Mouse (Mus musculus): Measurements from ENCODE around the gene Gm21936. TPM values are rescaled to one million over a fixed set of nuclear protein-coding genes. Genes with fewer than 3 reads are reported as not detected.
"Not testable (repeated sequence)": the region's sequence is repeated elsewhere in the genome, so short reads cannot be mapped to it uniquely, and the experiment has no call there.

The Gm21936 gene
- not detected in 2 replicates for polyA plus RNA-seq (2012; rRNA removed)

- not testable (repeated sequence) for DNase-seq (ENCODE audit: low spot score)
These were observed at the start of gene Gm21936 for GRCm38 (mm10) chr12:87795212-87795611. Gm21936 (plus strand) TSS chr12:87795512.

DNA sequence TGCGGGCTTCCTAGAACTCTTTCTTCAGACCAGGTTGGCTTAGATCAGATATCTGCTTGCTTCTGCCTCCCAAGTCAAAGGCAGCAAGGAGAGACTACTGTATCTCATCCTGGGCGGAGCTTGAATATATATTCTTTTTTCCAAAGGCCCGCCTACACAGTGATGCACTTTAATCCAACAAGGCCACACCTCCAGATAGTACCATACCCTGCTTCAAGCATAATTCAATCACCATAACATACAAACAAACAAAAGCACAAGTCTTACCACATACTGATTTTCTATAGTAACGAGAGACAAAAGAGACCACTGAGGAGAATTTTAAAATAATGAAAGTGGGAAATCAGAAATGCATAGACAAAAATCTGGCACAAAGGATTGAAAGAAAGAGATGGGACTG is 19.7 kb upstream of the Gm21936 start, which contains the start of gene Gm21319:
Gene Gm21319, minus strand, starts transcription at position 101 of the 400 bp plus-strand sequence.
- not testable (repeated sequence) for DNase-seq (ENCODE audit: low spot score)

GRCm38 (mm10) chr12:87797971-87798370 is 2.7 kb downstream of the Gm21936 start:
- DNase-seq (ENCODE audit: low spot score) = not testable (repeated sequence)

DNA sequence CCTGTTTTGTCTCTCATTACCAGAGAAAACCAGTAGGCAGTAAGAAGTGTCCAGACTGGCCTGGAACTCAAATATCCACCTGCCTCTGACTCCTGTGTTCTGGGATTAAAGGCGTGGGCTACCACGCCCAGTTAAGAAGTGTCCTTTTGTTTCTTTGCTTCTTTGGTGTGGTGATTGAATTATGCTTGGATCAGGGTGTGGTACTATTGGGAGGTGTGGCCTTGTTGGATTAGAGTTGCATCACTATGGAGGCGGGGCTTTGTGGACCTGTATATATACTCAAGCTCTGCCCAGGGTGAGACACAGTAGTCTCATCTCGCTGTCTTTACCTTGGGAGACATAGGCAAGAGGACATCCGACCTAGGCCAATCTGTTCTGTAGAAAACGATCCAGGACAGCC is 21.0 kb downstream of the Gm21936 start, which contains the start of gene BB287469:
Gene BB287469, plus strand, starts transcription at position 301 of the 400 bp plus-strand sequence.
- DNase-seq (ENCODE audit: low spot score) = not testable (repeated sequence)

DNA sequence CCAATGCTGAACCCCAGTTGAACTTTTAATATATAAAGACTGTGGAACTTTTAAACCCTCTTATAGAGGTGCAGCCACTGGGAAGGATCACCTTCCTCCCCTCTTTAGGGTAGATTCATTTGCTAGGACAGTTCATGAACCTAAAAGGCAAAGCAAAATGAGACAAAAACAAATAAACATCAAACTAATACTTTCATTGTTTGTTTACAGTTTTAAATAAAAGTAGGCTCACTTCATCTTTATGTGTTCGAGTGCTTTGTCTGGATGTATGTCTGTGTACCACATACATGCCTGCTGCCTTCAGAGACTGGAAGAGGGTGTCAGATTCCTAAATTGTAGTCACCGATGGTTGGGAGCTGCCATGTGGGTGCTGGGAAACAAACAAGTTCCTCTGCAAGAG is 46.9 kb downstream of the Gm21936 start, which contains the start of gene Gm2001:
Gene Gm2001, minus strand, starts transcription at position 101 of the 400 bp plus-strand sequence.
- not testable (repeated sequence) for DNase-seq (ENCODE audit: low spot score)

Other genes starting within 250 kb of the Gm21936 start
- not detected in 2 replicates for gene Oog1, start 192.8 kb upstream of the Gm21936 start, polyA plus RNA-seq (2012; rRNA removed)
- not detected in 2 replicates for gene Gm4027, start 176.6 kb upstream of the Gm21936 start, polyA plus RNA-seq (2012; rRNA removed)
- not detected in 2 replicates for gene Gm16381, start 150.9 kb upstream of the Gm21936 start, polyA plus RNA-seq (2012; rRNA removed)
- gene Gm21319, start 19.8 kb upstream of the Gm21936 start, polyA plus RNA-seq (2012; rRNA removed) = not detected in 2 replicates
- not detected in 2 replicates for gene BB287469, start 21.1 kb downstream of the Gm21936 start, polyA plus RNA-seq (2012; rRNA removed)
- gene Gm2001, start 46.8 kb downstream of the Gm21936 start, polyA plus RNA-seq (2012; rRNA removed) = not detected in 2 replicates
- not detected in 2 replicates for gene Gm2016, start 78.6 kb downstream of the Gm21936 start, polyA plus RNA-seq (2012; rRNA removed)
- not detected in 2 replicates for gene Gm2022, start 99.9 kb downstream of the Gm21936 start, polyA plus RNA-seq (2012; rRNA removed)
- not detected in 2 replicates for gene Gm2035, start 124.3 kb downstream of the Gm21936 start, polyA plus RNA-seq (2012; rRNA removed)
- not detected in 2 replicates for gene Gm2042, start 158.6 kb downstream of the Gm21936 start, polyA plus RNA-seq (2012; rRNA removed)
- gene Gm2075, start 216.3 kb downstream of the Gm21936 start, polyA plus RNA-seq (2012; rRNA removed) = not detected in 2 replicates
- gene Gm6803, start 223.3 kb downstream of the Gm21936 start, polyA plus RNA-seq (2012; rRNA removed) = not detected in 2 replicates
- not detected in 2 replicates for gene Gm2056, start 231.5 kb downstream of the Gm21936 start, polyA plus RNA-seq (2012; rRNA removed)